Mouse (Mus musculus) lung, embryonic 14.5 days (tissue): ENCODE measurements around the gene Trp53. TPM values are rescaled to one million over a fixed set of nuclear protein-coding genes. Genes with fewer than 3 reads are reported as not detected.
"Not testable (repeated sequence)": the region's sequence is repeated elsewhere in the genome, so short reads cannot be mapped to it uniquely, and the experiment has no call there.

Experiments used
- ATAC-seq: fragments of 200-750 bp; cut with Nextera tagmentation; 2 replicates; pipeline ENCODE4 v1.8.0; 2017; ENCODE audit warnings: mild to moderate bottlenecking, moderate TSS enrichment, moderate library complexity; ENCODE audit not compliant: insufficient read depth
- DNase-seq: peaks from one replicate; pipeline ENCODE4 v3.0.0-alpha.2; 2015
- H3K27ac ChIP-seq: fragments of 300-500 bp; sonication (generic); 2 replicates; pipeline ENCODE4 v1.5.1; 2014; ENCODE audit warnings: low read depth, mild to moderate bottlenecking, moderate library complexity
- H3K27me3 ChIP-seq: fragments of 300-500 bp; sonication (generic); 2 replicates; pipeline ENCODE4 v1.6.1; 2014; ENCODE audit warnings: low read length, control low read depth; ENCODE audit not compliant: insufficient read depth
- H3K36me3 ChIP-seq: fragments of 300-500 bp; sonication (generic); 2 replicates; pipeline ENCODE4 v1.6.1; 2014; ENCODE audit warnings: control low read depth; ENCODE audit not compliant: insufficient read depth
- H3K4me1 ChIP-seq: fragments of 300-500 bp; sonication (generic); 2 replicates; pipeline ENCODE4 v1.6.1; 2014; ENCODE audit warnings: antibody characterized with exemption, control low read depth; ENCODE audit not compliant: insufficient read depth
- H3K4me2 ChIP-seq: fragments of 300-500 bp; sonication (generic); 2 replicates; pipeline ENCODE4 v1.6.1; 2014; ENCODE audit warnings: mild to moderate bottlenecking
- H3K4me3 ChIP-seq: fragments of 300-500 bp; sonication (generic); 2 replicates; pipeline ENCODE4 v1.5.1; 2014; ENCODE audit warnings: low read depth, low read length
- H3K9ac ChIP-seq: fragments of 300-500 bp; sonication (generic); 2 replicates; pipeline ENCODE4 v1.6.1; 2014
- H3K9me3 ChIP-seq: fragments of 300-500 bp; sonication (generic); 2 replicates; pipeline ENCODE4 v1.6.1; 2016; ENCODE audit warnings: low read depth, low read length, control low read depth
- CTCF ChIP-seq: IDR thresholded peaks from 2 replicates; pipeline ENCODE4 v1.5.1; 2016; ENCODE audit warnings: antibody characterized with exemption, low read depth
- WGBS: fragments of 180-500 bp; shearing (Covaris S2); extraction: QIAGEN DNeasy Blood & Tissue Kit; methylation state at CpG from one replicate; pipeline ENCODE4 v1.1.7; 2014; 5-methylcytosine and 5-hydroxymethylcytosine counted together
- polyA plus RNA-seq: library from polyadenylated mRNA; unstranded; fragments of >200 nt; fragmentation: Nextera tagmentation; extraction: Ambion mirVana; gene quantifications from 2 replicates; pipeline ENCODE4 v1.2.1, GENCODE M21; 2014

Trp53 gene
- polyA plus RNA-seq, 1 experiment from 2014 or later: 202 TPM

DNA sequence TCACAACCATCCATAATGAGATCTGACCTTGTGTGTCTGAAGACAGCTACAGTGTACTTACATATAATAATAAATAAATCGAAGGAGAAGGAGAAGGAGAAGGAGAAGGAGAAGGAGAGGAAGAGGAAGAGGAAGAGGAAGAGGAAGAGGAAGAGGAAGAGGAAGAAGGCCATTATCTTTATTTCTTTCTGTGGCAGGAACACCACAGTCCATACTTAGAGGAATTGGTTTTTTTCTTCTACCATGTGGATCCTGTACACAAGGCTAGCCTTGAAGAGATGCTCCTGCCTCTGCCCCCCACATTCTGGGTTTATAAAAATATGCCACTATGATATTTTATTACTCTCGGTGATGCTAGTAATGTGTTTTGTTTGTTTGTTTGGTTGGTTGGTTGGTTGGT, 26.7 kb downstream of the Trp53 start:
- Histone ChIP-seq H3K9ac (no peak overlapping the region), H3K4me2 (no peak overlapping the region), H3K9me3 (no peaks in the 10 kb centered on the region), H3K27me3 (peaks cover 14% of the 10 kb centered on the region; the same call in 1 of the 2 replicates), H3K36me3 (no peaks in the 10 kb centered on the region), H3K4me3 (no peak overlapping the region), H3K4me1 (peaks cover 14% of the 10 kb centered on the region), H3K27ac (no peak overlapping the region)
- 71% methylated on average over 2 of the region's 2 CpGs for WGBS
- TF ChIP-seq CTCF: no peak
- DNase-seq (no peak), ATAC-seq (no peak)

DNA sequence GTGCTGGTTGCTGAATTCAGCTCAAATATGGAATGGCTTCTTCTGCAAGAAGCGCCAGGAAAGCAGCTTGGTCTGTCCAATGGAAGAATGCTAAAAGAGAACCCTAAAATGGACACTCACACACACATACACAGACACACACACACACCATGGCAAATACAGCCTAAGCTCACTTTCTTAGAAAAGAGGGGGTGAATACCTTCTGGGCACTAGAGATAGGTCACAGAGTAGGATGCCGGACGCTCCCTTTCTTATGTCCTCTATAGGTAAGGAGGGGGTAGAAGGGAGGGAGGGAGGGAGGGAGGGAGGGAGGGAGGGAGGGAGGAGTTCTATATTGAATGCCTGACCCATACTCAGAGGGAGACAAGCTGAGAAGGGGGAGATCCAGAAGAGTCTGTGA, 28.4 kb downstream of the Trp53 start:
- Histone ChIP-seq H3K36me3 (no peaks in the 10 kb centered on the region), H3K9ac (no peak overlapping the region), H3K27me3 (peaks cover 14% of the 10 kb centered on the region; the same call in 1 of the 2 replicates), H3K9me3 (no peaks in the 10 kb centered on the region), H3K4me3 (no peak overlapping the region), H3K4me2 (no peak overlapping the region), H3K4me1 (peaks cover 11% of the 10 kb centered on the region), H3K27ac (no peak overlapping the region)
- DNase-seq (no peak), ATAC-seq (no peak)
- TF ChIP-seq CTCF: no peak
- 77% methylated on average over 3 of the region's 3 CpGs for WGBS

DNA sequence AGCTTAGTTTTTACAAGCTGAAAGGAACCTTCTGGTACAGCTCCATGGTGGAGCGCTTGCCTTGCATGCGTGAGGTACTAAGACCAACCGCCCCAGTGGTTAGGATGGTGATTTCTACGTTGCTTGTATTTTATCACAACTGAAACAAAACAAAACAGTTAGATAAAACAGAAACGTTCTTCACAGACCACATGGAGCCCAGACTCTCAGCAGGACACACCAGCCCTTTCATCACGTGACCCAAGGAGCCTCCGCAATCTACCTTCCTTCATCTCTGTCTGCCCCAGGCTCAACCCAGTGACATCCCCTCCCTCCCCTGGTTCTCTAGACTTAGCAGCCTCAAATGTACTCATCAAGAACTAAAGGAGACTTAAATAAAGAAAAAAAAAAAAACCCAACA, 29.3 kb downstream of the Trp53 start:
- Histone ChIP-seq H3K36me3 (no peaks in the 10 kb centered on the region), H3K4me3 (no peak overlapping the region), H3K4me1 (peaks cover 12% of the 10 kb centered on the region), H3K9me3 (no peaks in the 10 kb centered on the region), H3K27ac (no peak overlapping the region), H3K27me3 (peaks cover 9% of the 10 kb centered on the region; the same call in 1 of the 2 replicates), H3K9ac (no peak overlapping the region), H3K4me2 (no peak overlapping the region)
- WGBS: 56% methylated on average over 7 of the region's 7 CpGs
- no peak for DNase-seq
- no peak for ATAC-seq
- TF ChIP-seq CTCF: no peak

DNA sequence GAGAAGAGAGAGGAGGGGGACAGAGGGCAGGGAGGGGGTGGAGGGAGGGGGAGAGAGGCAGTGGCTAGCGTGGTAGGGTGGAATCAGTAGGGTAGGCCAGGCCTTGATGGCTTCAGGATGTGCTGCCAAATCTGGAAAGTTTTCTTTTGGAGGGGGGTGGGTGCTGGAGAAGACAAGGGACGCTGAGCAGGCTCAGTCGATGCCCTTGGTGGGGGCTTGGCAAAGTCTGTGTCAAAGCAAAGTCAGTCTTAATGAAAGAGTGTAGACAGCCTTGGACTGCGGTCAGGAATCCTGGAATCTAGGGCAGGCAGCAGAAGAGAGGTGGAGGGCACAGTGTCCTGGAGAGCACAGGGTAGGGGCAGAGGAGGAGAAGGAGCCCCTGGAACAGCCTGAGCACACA, 30.7 kb downstream of the Trp53 start:
- Histone ChIP-seq H3K9me3 (no peaks in the 10 kb centered on the region), H3K27me3 (no peaks in the 10 kb centered on the region), H3K27ac (no peak overlapping the region), H3K4me1 (0 out of 2 replicates have a peak, but pooled peaks cover 5% of the 10 kb centered on the region), H3K4me2 (no peak overlapping the region), H3K36me3 (no peaks in the 10 kb centered on the region), H3K9ac (no peak overlapping the region; the same call in 1 of the 2 replicates), H3K4me3 (no peak overlapping the region)
- TF ChIP-seq CTCF: no peak
- ATAC-seq: no peak
- 43% methylated on average over 4 of the region's 4 CpGs for whole genome bisulfite sequencing
- no peak for DNase-seq

DNA sequence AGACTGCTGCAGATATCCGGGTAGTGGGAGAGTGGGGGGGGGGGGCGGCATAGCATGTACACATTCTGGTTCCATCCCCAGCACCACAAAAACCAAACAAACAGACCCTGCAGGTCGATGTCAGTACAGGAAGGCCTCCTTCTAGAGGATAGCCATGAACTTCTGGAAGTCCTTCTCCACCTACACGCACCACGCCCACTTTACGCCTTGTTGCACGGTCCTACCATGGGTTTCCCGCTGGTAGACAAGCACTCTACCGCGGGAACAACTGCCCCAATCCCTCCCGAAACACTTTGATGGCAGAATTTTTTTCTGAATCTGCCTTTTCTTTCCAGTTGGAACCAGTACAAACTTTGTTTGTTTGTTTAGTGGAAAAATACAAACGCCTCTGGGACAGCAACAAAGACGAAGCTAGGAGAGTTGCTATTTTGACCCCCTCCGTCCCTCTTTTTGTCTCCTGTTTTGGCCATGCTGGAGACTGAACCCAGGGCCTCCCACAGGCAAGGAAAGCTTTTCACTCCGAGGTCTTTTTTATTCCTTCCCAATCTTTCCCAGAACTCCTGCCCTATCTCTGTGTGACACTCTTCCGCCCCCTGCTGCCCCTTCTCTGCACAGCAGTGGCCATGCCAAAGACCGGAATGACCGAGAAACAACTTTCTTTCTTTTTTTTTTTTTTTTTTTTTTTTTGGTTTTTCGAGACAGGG, 33.5 kb downstream of the Trp53 start:
- H3K27ac ChIP-seq: no peak overlapping the region
- WGBS: 9% methylated on average over 19 of the region's 19 CpGs
- ATAC-seq (peak; percentile 81), DNase-seq (peak; percentile 95)
- H3K4me3 ChIP-seq: peak overlapping the region; percentile 7
- H3K9ac ChIP-seq: peak overlapping the region; percentile 48
- peaks cover 4% of the 10 kb centered on the region; the same call in 1 of the 2 replicates for H3K27me3 ChIP-seq
- H3K36me3 ChIP-seq: no peaks in the 10 kb centered on the region
- H3K4me1 ChIP-seq: 0 out of 2 replicates have a peak, but pooled peaks cover 5% of the 10 kb centered on the region
- H3K4me2 ChIP-seq: peak overlapping the region; percentile 45
- peak; percentile 87 for TF ChIP-seq CTCF
- no peaks in the 10 kb centered on the region for H3K9me3 ChIP-seq

DNA sequence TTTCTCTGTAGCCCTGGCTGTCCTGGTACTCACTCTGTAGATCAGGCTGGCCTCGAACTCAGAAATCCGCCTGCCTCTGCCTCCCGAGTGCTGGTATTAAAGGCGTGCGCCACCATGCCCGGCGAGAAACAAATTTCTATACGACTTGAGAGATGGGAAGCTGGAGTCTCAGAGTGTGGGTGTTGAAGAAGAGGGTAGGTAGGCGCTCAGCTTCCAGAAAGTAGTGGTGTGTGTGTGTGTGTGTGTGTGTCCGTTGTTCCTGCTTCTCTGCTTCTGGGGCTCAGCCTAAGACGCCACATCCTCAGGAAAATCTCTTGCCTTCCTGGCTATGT, 34.1 kb downstream of the Trp53 start:
- WGBS: 45% methylated on average over 11 of the region's 11 CpGs
- not testable (repeated sequence) for H3K9ac ChIP-seq, H3K27ac ChIP-seq, DNase-seq, H3K27me3 ChIP-seq, ATAC-seq, H3K36me3 ChIP-seq, H3K4me1 ChIP-seq, H3K9me3 ChIP-seq
- Histone ChIP-seq H3K4me2 (peak overlapping the region; percentile 45), H3K4me3 (peak overlapping the region; percentile 7)

DNA sequence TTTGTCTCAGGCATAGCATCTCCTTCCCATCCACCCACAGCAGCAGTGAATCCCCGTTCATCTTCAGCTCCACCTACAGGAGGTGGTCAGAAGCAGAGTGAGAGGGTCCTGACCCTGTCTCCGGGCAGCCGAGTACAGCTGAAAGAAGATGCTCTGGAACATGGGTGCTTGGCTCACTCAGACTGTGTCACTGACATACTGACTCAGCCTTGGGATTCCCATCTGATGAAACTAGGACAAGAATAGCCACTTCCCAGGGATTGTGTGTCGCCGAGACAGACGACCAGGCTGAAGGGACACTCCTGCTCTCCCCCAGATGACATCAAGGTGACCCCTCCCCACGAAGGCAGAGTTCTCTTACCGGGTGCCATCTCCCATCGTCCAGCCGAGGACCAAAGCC, 36.6 kb downstream of the Trp53 start:
- no peak overlapping the region for H3K27ac ChIP-seq
- H3K4me2 ChIP-seq: no peak overlapping the region
- TF ChIP-seq CTCF: no peak
- H3K27me3 ChIP-seq: peaks cover 4% of the 10 kb centered on the region; the same call in 1 of the 2 replicates
- WGBS: 45% methylated on average over 10 of the region's 10 CpGs
- ATAC-seq (no peak), DNase-seq (no peak)
- H3K36me3 ChIP-seq: no peaks in the 10 kb centered on the region
- H3K9me3 ChIP-seq: no peaks in the 10 kb centered on the region
- no peak overlapping the region for H3K4me3 ChIP-seq
- 0 out of 2 replicates have a peak, but pooled peaks cover 5% of the 10 kb centered on the region for H3K4me1 ChIP-seq
- no peak overlapping the region for H3K9ac ChIP-seq
